Mouse (Mus musculus) spleen, embryonic (tissue): Measurements from ENCODE around the gene Hsd17b1.

Experiments used
- CTCF ChIA-PET: fragments of 350-600 bp; sonication (Branson Sonifier 250); formaldehyde crosslinking; loops from one replicate; lab custom pipeline; 2022; lab: Charles Lee

Gene Hsd17b1

GRCm38 (mm10) chr11:101059473-101059872 is 18.7 kb upstream of the Hsd17b1 start:
- CTCF ChIA-PET, result interaction anchor here (1.2 kb wide), 1 partner anchor 76 kb away, joined by 3 read pairs; no protein-coding TSS in a partner anchor

- CTCF ChIA-PET, result interaction anchor here (0.6 to 0.7 kb wide), 2 partner anchors 38 to 77 kb away, joined by 3 read pairs; no protein-coding TSS in a partner anchor
Observed at GRCm38 (mm10) chr11:101060126-101060525, 18.1 kb upstream of the Hsd17b1 start.

GRCm38 (mm10) chr11:101061049-101061448 is 17.2 kb upstream of the Hsd17b1 start:
- CTCF ChIA-PET, result no interaction called here

- CTCF ChIA-PET, result no interaction called here
Observed at GRCm38 (mm10) chr11:101062165-101062884, 15.9 kb upstream of the Hsd17b1 start.

GRCm38 (mm10) chr11:101062971-101063675 is 15.1 kb upstream of the Hsd17b1 start:
- CTCF ChIA-PET, result interaction anchor here (0.8 kb wide), 1 partner anchor 382 kb away, joined by 13 read pairs; no protein-coding TSS in a partner anchor

GRCm38 (mm10) chr11:101063676-101064327 is 14.4 kb upstream of the Hsd17b1 start:
- CTCF ChIA-PET, result interaction anchor here (0.8 kb wide), 1 partner anchor 383 kb away, joined by 13 read pairs; no protein-coding TSS in a partner anchor

- CTCF ChIA-PET, result no interaction called here
Observed at GRCm38 (mm10) chr11:101064462-101064861, 13.7 kb upstream of the Hsd17b1 start.

GRCm38 (mm10) chr11:101065002-101065401 is 13.2 kb upstream of the Hsd17b1 start:
- CTCF ChIA-PET, result no interaction called here

- CTCF ChIA-PET, result interaction anchor here (0.5 to 1.4 kb wide), 4 partner anchors 9 to 79 kb away, joined by 3 to 30 read pairs (median 5); no protein-coding TSS in a partner anchor
Observed at GRCm38 (mm10) chr11:101066549-101067412, 11.4 kb upstream of the Hsd17b1 start.

- CTCF ChIA-PET, result interaction anchor here (0.6 to 1.2 kb wide), 2 partner anchors 108 to 131 kb away, joined by 3 to 4 read pairs; no protein-coding TSS in a partner anchor
Observed at GRCm38 (mm10) chr11:101069391-101070188, 8.6 kb upstream of the Hsd17b1 start, which contains the start of gene Naglu. Gene Naglu, plus strand, starts transcription at chr11:101070012.

GRCm38 (mm10) chr11:101070189-101070527 is 8.1 kb upstream of the Hsd17b1 start:
- CTCF ChIA-PET, result interaction anchor here (0.8 to 1.2 kb wide), 2 partner anchors 11 to 107 kb away, joined by 3 to 4 read pairs; no protein-coding TSS in a partner anchor

GRCm38 (mm10) chr11:101070987-101071386 is 7.2 kb upstream of the Hsd17b1 start:
- CTCF ChIA-PET, result interaction anchor here (0.6 to 0.8 kb wide), 2 partner anchors 10 to 72 kb away, joined by 3 read pairs; no protein-coding TSS in a partner anchor

- CTCF ChIA-PET, result interaction anchor here (0.7 kb wide), 1 partner anchor 166 kb away, joined by 4 read pairs; no protein-coding TSS in a partner anchor
Observed at GRCm38 (mm10) chr11:101071810-101072428, 6.3 kb upstream of the Hsd17b1 start.

GRCm38 (mm10) chr11:101079746-101080145 is 1.5 kb downstream of the Hsd17b1 start:
- CTCF ChIA-PET, result no interaction called here

GRCm38 (mm10) chr11:101080421-101080820 is 2.2 kb downstream of the Hsd17b1 start:
- CTCF ChIA-PET, result no interaction called here

GRCm38 (mm10) chr11:101081659-101082058 is 3.4 kb downstream of the Hsd17b1 start:
- CTCF ChIA-PET, result interaction anchor here (1.0 kb wide), 1 partner anchor 11 kb away, joined by 3 read pairs; no protein-coding TSS in a partner anchor

GRCm38 (mm10) chr11:101082208-101083082 is 4.2 kb downstream of the Hsd17b1 start, which contains the start of gene Coasy:
Gene Coasy, plus strand, starts transcription at chr11:101082565.
- CTCF ChIA-PET, result no interaction called here
